Mouse (Mus musculus): ENCODE data around the gene Ntrk3.

DNA sequence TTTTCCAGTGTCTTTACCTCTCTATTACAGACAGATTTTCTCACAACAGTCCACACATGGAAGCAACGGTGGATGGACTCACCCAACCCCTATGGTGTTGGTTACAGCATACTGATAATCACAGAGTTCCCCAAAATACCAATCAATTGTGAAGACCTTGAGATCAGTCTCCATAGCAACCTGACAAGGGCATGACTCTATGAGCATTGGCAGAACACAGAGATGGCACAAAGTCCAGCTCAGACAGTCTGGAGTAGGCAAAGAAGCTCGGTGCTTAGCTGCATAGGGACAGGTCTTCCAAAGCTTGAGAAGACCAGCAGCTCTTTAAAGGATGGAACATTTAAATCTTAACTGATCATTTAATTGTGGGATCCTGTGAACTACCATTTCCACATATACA is 447.6 kb downstream of the Ntrk3 start:
- TF ChIP-seq CTCF (IDR thresholded peaks at IDR 0.05; ENCODE audit: control insufficient read depth, insufficient read depth, insufficient replicate concordance, low read depth, low read length) (no peak), POLR2A (IDR thresholded peaks at IDR 0.05; ENCODE audit: control insufficient read depth, low read depth, low read length) (no peak)

Data from testis, adult 2 months (tissue).